6 mouse cellular contexts compared by ENCODE assay signal in genomic region chr3:87479230-87479629, GRCm38 (mm10). TPM values are rescaled to one million over a fixed set of nuclear protein-coding genes. Genes with fewer than 3 reads are reported as not detected.
"Had no signal": no experiment of that assay in that cellular context is flagged by ENCODE, and none has a peak within 500 bp of the region (broad histone marks: within the 10 kb centered on the region; RNA-seq: fewer than 3 reads in every experiment).

No protein-coding gene starts in this region.

RNA-seq across cellular contexts. Expression of gene Fcrl5, which starts 43.7 kb away (rescaled TPM):
- total RNA-seq: left cerebral cortex, postnatal 25 days; left cerebral cortex, postnatal 4 days; liver, adult 2 months; megakaryocyte, adult 5-6 weeks; megakaryocyte-erythroid progenitor cell, adult 5-6 weeks; midbrain, postnatal 0 days had no signal
